Mouse (Mus musculus): ENCODE data around the gene Pth2.
A peak's percentile ranks its signal among the peaks of the same experiment; 100 is the strongest.

Gene Pth2

DNA sequence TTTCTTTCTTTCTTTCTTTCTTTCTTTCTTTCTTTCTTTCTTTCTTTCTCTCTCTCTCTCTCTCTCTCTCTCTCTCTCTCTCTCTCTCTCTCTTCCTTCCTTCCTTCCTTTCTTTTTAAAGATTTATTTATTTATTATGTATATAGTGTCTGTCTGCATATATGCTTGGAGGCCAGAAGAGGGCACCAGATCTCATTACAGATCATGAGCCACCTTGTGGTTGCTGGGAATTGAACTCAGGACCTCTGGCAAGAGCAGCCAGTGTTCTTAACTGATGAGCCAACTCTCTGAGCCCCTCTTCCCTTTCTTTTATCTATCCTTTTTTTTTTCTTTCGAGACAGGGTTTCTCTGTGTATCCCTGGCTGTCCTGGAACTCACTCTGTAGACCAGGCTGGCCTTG lies 7.0 kb upstream of the Pth2 start:
- DNase-seq (ENCODE audit: low read depth, low spot score), result peak; percentile 83

DNA sequence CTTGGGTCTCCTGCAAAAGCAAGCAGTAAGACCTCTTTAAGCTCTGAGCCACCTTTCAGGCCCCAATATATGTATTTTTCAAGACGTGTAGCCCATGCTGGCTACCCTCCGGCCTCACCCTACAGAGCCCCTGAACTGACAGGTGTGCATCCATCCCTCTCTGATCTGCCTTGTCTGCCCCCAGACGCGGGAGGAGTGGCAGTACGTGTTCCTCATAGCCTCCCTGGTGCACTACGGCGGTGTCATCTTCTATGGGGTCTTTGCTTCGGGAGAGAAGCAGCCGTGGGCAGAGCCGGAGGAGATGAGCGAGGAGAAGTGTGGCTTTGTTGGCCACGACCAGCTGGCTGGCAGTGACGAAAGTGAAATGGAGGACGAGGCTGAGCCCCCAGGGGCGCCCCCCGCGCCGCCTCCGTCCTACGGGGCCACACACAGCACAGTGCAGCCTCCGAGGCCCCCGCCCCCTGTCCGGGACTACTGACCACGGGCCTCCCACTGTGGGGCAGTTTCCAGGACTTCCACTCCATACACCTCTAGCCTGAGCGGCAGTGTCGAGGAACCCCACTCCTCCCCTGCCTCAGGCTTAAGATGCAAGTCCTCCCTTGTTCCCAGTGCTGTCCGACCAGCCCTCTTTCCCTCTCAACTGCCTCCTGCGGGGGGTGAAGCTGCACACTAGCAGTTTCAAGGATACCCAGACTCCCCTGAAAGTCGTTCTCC lies 6.1 kb upstream of the Pth2 start:
- DNase-seq (ENCODE audit: low read depth, low spot score), result no peak

DNA sequence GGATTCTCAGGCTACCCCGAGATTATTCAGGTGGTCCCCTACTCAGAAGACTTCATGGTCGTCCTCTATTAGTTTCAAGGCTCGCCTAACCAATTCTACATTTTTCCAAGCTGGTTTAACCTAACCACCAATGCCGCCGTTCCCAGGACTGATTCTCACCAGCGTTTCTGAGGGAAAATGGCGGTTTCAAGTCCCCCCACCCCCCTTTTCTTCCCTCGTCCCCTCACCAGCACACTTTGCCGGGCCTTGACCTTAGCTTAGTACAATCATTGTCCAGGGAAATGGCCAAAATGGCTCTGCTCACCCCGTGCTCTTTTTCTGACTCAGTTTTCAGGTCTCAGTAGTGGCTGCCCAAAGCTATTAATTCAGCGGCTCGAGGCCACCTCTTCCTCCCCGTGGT lies 5.4 kb upstream of the Pth2 start:
- no peak for DNase-seq (ENCODE audit: low read depth, low spot score)

- no peak for DNase-seq (ENCODE audit: low read depth, low spot score)
Measured at GRCm38 (mm10) chr7:45175929-45176328, 4.9 kb upstream of the Pth2 start.

DNA sequence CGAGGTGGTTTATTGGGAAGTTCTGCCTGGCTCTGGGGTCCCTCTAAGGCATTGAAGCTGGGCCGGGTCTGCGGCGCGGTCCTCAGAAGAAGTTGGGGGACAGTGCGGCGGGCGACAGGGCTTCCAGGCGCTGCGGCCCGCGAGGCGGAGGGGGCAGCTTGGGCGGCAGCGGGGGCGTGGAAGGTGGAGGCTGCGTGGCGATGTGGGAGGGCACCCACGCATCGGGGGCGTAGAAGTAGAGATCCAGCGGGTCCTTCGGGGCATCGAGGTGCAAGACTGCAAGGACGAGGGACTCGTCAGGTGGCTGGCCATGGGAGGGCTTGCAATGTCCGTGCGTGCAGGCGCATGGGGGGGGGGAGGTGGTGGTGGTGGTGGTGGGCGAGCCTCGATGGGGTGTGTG lies 4.4 kb upstream of the Pth2 start:
- no peak for DNase-seq (ENCODE audit: low read depth, low spot score)

DNA sequence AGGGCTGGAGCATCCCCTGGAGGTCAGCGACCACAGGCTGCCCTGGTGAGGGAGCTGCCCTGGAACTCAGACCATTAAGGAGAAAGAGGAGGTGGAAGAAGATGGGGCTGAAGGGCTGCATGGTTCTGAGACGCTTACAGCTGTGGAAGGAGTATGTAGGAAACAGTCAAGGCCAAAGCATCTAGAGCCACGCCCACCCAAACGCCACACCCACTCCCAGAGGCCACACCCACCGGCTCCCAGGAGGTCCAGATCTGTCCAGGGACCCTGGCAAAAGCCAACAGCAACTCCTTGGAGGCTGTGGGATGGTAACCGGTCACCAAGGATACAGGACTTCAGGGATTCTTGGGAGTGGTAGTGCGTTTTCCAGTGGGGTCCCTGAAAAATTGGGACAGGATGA lies 2.2 kb upstream of the Pth2 start:
- no peak for DNase-seq (ENCODE audit: low read depth, low spot score)

- DNase-seq (ENCODE audit: low read depth, low spot score), result no peak
Measured at GRCm38 (mm10) chr7:45179469-45179868, 1.3 kb upstream of the Pth2 start, which contains the start of gene Gfy. TSS of gene Gfy (minus strand) at chr7:45179569.

DNA sequence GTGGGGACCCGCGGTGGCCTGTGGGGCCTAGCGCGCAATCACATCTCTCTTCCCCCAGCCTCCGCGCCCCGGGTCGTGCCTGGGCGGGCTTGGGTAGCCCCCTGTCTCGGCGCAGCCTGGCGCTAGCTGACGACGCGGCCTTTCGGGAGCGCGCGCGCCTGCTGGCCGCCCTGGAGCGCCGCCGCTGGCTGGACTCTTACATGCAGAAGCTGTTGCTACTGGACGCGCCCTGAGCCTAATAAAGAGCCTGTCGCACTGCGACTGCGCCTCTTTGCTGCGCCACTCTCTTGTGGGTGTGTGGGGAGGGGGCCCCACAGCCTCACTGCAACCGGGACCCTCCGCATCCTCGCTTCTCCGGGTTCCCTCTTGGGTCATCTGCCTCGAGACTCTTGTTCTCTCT lies 745 bp downstream of the Pth2 start:
- peak; percentile 46 for DNase-seq (ENCODE audit: low read depth, low spot score)

GRCm38 (mm10) chr7:45182199-45182601 lies 1.4 kb downstream of the Pth2 start:
- peak; percentile 97 for DNase-seq (ENCODE audit: low read depth, low spot score)

DNA sequence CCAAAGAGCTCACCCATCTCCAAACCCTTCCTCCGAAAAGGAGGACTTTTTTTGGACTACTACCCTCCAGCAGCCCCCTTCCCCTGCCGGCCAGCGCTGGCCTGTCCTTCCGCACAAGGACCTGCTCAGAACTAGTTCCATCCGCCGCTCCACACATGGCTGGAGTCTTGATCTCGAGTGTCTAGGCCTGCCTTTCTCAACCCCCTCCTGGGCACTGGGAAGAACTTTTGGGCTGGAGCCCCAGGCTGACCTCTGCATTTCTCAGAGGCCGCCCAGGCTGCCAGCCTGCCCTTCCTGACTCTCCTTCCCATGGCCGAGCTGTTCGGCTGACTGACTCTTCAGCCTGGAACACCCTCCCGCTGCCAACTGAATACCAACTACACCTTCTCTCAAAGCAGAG lies 1.8 kb downstream of the Pth2 start:
- no peak for DNase-seq (ENCODE audit: low read depth, low spot score)

DNA sequence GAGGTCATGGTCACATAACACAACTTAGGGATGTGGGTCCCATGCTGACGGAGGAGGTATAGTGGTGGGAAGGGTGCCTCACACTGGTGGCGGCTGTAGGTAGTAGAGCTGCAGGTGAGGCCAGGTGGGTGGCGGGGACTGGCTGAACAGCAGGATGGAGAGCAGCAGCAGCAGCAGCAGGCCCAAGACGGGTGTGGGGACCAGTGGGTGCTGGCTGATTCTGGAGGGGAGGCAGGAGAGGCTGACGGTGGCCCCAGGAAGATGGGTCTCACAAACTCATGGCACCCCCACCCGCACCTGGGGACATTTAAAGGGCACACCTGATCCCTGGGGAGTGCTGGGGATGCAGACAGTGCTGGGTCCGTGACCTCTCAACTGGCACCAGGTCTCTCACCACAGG lies 2.9 kb downstream of the Pth2 start:
- DNase-seq (ENCODE audit: low read depth, low spot score), result no peak

- no peak for DNase-seq (ENCODE audit: low read depth, low spot score)
Measured at GRCm38 (mm10) chr7:45185921-45186320, 5.1 kb downstream of the Pth2 start.

DNA sequence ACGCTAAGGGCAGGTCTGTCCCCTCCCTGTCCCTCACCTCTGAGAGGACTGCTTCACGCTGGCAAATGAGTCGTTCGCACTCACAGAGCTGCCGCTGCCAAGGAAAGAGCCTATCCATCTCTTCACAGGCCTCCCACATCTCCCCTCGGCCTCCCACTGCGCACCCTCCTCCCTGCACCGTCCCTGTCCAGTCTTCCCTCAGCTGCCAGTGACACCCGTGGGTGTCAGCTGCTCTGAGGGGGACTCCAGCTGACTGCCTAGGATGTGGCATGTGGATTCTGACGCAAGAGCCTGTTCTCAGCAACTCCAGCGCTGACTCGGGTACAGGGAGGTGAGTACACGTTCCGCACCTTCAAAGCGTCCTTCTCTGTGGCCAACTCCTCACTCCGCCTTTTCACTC lies 8.8 kb downstream of the Pth2 start:
- DNase-seq (ENCODE audit: low read depth, low spot score), result no peak

DNA sequence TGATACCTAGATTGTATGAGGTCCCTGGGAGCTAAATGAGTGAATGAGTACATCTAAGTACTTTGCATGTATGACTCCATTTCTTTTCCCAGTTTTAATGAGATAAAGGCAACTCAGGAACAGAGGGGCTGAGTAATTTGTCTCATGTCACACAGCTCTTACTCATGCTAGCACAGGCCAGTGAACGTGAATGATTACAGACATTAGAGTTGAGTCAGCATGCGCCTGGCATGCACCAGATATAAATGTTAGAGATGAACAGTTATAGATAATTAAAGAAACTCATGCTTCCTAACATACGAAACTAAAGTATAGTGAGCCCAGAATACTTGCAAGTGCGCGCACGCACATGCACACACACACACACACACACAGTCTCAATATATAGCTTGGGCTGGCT lies 9.4 kb downstream of the Pth2 start:
- DNase-seq (ENCODE audit: low read depth, low spot score), result no peak

GRCm38 (mm10) chr7:45191161-45191560 lies 10.4 kb downstream of the Pth2 start:
- DNase-seq (ENCODE audit: low read depth, low spot score), result no peak

- DNase-seq (ENCODE audit: low read depth, low spot score), result no peak
Measured at GRCm38 (mm10) chr7:45191803-45192363, 11.1 kb downstream of the Pth2 start.

DNA sequence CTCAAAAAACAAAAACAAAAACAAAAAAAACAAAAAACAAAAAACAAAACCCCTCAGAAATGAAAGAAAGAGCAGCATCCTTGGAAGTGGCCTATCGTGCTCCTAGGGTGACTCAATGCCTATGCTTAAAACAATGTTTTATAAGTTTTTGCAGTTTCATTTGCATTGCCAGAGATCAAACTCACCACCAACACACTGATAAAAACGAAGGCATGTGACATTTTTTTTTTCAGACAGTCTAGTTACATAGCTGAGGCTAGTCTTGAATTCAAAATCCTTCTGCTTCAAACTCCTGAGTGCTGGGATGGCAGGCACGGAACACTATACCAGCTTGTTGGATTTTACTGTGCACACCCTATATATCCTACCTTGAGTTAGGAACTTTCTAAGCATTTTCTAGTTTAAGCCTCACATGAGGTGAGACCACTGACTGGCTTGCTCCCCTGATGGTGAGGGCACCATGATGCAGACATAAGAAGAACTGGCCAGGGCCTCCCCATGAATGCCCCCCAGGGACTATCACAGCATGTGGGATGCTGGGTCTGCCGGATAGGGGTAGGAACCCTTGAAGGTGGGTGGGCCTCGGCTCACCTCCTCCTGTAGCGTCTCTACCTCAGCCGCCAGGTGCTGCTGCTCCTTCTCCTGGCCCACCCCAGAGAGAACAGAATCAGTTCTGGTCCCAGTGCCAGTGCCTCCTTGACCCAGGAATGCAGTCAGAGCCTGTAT lies 12.0 kb downstream of the Pth2 start:
- no peak for DNase-seq (ENCODE audit: low read depth, low spot score)

DNA sequence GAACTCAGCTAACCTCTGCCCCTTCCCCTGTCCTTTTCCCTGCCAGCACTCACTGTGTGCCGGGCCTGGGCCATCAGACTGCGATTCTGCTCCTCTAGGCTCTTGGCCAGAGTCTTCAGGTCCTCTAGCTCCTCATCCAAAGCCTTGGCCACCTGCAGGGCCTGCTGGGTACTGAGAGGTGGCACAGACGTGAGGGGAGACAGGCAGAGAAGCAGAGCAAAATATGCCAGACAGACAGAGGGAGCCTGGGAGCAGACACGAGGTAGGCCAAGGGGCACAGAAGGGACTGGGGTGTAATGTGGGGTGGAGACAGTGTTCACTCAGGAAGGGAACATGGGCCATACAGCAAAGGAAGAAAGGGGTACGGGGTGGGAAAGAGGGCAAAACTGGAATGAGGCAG lies 12.6 kb downstream of the Pth2 start:
- no peak for DNase-seq (ENCODE audit: low read depth, low spot score)

DNA sequence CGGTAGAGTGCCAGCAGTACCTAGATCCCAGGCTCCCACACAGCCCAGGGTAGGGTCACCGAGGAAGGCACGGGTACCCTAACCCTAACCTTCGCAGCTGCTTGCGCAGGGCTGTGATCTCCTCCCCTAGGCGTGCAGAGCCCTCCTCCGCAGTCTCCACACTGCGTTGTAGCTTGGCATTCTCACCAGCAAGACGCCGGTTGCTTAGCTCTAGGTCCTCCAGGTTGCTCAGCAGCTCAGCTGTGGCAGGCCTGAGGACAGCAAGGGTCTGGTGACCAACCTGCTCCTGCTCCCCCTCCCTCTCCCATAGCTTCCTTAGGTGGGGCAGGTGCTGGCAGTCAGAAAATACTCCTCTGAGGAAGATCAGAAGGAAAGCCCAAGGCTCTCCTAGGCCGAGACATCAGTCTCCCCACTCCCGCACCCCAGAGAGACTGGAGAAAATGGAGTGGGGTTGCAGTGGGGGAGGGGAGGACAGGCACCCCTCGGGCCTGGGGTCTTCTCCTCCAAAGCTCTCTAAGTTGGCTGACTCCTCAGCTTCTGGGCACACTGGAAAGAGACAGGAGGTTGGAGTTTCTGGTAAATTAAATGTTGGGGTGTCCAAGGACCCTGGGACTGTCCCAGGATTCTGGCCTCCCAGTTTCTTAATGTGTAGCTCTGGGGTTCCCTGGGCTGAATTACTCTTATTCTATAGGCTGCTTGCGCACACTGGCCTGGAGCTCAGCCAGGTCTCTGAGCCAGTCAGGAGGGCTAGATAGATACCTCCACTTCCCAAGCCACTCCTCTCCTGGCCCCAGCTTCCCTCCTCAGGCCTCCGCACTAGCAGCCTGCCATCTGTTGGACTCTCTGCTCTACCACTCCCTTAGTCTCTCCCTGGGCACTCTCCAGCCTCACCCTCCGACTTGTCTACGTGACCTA lies 13.3 kb downstream of the Pth2 start:
- no peak for DNase-seq (ENCODE audit: low read depth, low spot score)

GRCm38 (mm10) chr7:45195341-45196175 lies 14.8 kb downstream of the Pth2 start:
- no peak for DNase-seq (ENCODE audit: low read depth, low spot score)

GRCm38 (mm10) chr7:45196176-45196535 lies 15.4 kb downstream of the Pth2 start:
- no peak for DNase-seq (ENCODE audit: low read depth, low spot score)
